Mouse (Mus musculus) heart, embryonic 16.5 days (tissue): ENCODE data around the gene Bmf. TPM values are rescaled to one million over a fixed set of nuclear protein-coding genes. Genes with fewer than 3 reads are reported as not detected.

Experiments used
- ATAC-seq: fragments of 200-750 bp; cut with Nextera tagmentation; replicated peaks from 2 replicates; pipeline ENCODE4 v1.8.0; 2017; ENCODE audit warnings: moderate number of reproducible peaks; ENCODE audit not compliant: insufficient read depth, low FRiP score; ENCODE audit errors: extremely low read depth
- H3K27ac ChIP-seq: fragments of 300-500 bp; sonication (generic); 2 replicates; pipeline ENCODE4 v1.5.1; 2014; ENCODE audit warnings: mild to moderate bottlenecking, low read length, control low read depth, moderate library complexity
- H3K27me3 ChIP-seq: fragments of 300-500 bp; sonication (generic); 2 replicates; pipeline ENCODE4 v1.6.1; 2014; ENCODE audit warnings: low read length, mixed read lengths; ENCODE audit not compliant: control insufficient read depth, insufficient read depth
- H3K36me3 ChIP-seq: fragments of 300-500 bp; sonication (generic); 2 replicates; pipeline ENCODE4 v1.6.1; 2014; ENCODE audit not compliant: control insufficient read depth, insufficient read depth
- H3K4me1 ChIP-seq: fragments of 300-500 bp; sonication (generic); 2 replicates; pipeline ENCODE4 v1.6.1; 2014; ENCODE audit warnings: low read length, mixed read lengths; ENCODE audit not compliant: control insufficient read depth, insufficient read depth
- H3K4me2 ChIP-seq: fragments of 300-500 bp; sonication (generic); 2 replicates; pipeline ENCODE4 v1.6.1; 2014; ENCODE audit warnings: low read depth, mild to moderate bottlenecking, control low read depth, low read length
- H3K4me3 ChIP-seq: fragments of 300-500 bp; sonication (generic); 2 replicates; pipeline ENCODE4 v1.5.1; 2014; ENCODE audit warnings: mild to moderate bottlenecking, control low read depth, low read length
- H3K9ac ChIP-seq: fragments of 300-500 bp; sonication (generic); 2 replicates; pipeline ENCODE4 v1.6.1; 2014; ENCODE audit warnings: low read length, control low read depth
- H3K9me3 ChIP-seq: fragments of 300-500 bp; sonication (generic); replicated peaks from 2 replicates; pipeline ENCODE4 v1.6.1; 2016; ENCODE audit warnings: low read length; ENCODE audit not compliant: control insufficient read depth
- WGBS: fragments of 180-500 bp; shearing (Covaris S2); extraction: QIAGEN DNeasy Blood & Tissue Kit; methylation state at CpG from one replicate; pipeline ENCODE4 v1.1.7; 2014; 5-methylcytosine and 5-hydroxymethylcytosine counted together
- polyA plus RNA-seq: library from polyadenylated mRNA; unstranded; fragments of >200 nt; fragmentation: Nextera tagmentation; extraction: Ambion mirVana; gene quantifications from 2 replicates; pipeline ENCODE4 v1.2.1, GENCODE M21; 2015

The Bmf gene
- polyA plus RNA-seq, 1 experiment from 2014 or later, result 1.8 TPM

DNA sequence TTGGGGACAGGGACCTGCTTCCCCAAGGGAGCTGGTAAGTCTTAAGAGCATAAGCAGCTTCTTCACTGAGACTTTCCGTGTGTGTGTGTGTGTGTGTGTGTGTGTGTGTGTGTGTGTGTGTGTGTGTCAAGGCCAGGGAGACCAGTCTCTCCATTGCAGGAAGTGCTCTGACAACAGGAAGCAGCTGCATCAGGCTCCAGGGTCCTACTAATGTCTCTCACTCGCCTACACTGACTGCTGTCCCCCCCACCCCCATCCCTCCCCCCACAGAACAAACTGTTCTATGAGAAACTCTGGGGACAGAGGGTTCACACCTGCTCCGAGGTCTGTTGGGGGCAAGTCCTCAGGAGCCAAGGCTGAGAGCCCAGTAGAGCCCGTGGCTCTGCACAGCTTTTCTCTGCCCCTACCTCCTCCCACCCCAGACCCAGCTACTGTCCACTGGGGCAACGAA lies 58.2 kb downstream of the Bmf start:
- ATAC-seq, result peak; percentile 46; the same call in 1 of the 2 replicates
- WGBS, result 50% methylated on average over 5 of the region's 5 CpGs
- H3K27me3 ChIP-seq, result no peaks in the 10 kb centered on the region
- no peaks in the 10 kb centered on the region for H3K36me3 ChIP-seq
- no peak overlapping the region for H3K4me2 ChIP-seq
- no peak overlapping the region for H3K4me3 ChIP-seq
- peaks cover 5% of the 10 kb centered on the region; the same call in 1 of the 2 replicates for H3K9me3 ChIP-seq
- peak overlapping the region; percentile 73 for H3K27ac ChIP-seq
- peaks cover 21% of the 10 kb centered on the region for H3K4me1 ChIP-seq
- peak overlapping the region; percentile 29; the same call in 1 of the 2 replicates for H3K9ac ChIP-seq

- peak; percentile 11; the same call in 1 of the 2 replicates for ATAC-seq
- Histone ChIP-seq H3K4me2 (0 out of 2 replicates have a peak overlapping the region, but pooled peaks have one; percentile 4), H3K4me3 (no peak overlapping the region), H3K27me3 (no peaks in the 10 kb centered on the region), H3K4me1 (peaks cover 21% of the 10 kb centered on the region), H3K9me3 (peaks cover 5% of the 10 kb centered on the region; the same call in 1 of the 2 replicates), H3K9ac (peak overlapping the region; percentile 39), H3K36me3 (no peaks in the 10 kb centered on the region), H3K27ac (peak overlapping the region; percentile 62)
- 24% methylated on average over 12 of the region's 12 CpGs for WGBS
Measured at GRCm38 (mm10) chr2:118490241-118491091, 59.0 kb downstream of the Bmf start.

DNA sequence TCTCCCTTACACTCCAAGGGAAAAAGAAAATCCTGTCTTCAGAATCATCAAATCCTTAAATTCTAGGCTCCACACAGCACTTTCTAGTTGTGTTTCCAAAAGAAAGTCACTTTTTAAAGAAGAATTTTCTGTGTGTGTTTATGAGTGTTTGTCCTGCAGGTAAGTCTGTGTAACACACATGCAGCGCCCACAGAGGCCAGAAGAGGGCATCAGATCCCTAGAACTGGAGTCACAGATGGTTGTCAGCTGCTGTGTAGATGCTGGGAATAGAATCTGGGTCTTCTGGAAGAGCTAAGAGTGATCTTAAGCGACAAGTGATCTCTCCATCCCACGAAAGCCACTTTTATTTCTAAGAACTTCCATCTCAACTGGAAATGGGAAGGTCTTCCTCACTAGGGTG lies 61.7 kb downstream of the Bmf start:
- WGBS, result 68% methylated on average over 3 of the region's 3 CpGs
- no peaks in the 10 kb centered on the region for H3K27me3 ChIP-seq
- peaks cover 5% of the 10 kb centered on the region; the same call in 1 of the 2 replicates for H3K9me3 ChIP-seq
- no peak overlapping the region for H3K27ac ChIP-seq
- no peak overlapping the region for H3K4me2 ChIP-seq
- no peaks in the 10 kb centered on the region for H3K36me3 ChIP-seq
- peaks cover 21% of the 10 kb centered on the region for H3K4me1 ChIP-seq
- H3K4me3 ChIP-seq, result no peak overlapping the region
- ATAC-seq, result no peak
- no peak overlapping the region for H3K9ac ChIP-seq

DNA sequence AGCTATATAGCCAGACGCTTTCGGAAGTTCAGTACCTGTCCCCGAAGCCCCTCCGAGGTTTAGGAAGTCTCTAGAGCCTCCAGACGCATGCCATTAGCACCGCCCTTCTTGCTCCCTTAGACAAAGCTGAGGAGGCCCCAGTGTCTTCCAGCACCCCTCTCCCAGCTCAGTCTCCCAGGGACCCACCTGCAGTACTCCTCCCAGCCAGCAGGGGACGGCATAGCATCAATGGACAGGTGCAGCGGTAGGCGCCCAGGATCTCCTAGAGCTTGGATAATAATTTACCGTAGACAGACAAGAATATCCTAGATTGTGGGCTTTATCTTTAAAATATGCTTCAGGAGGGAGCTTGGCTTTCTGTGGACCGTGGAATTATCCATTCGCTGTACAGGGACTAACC lies 62.6 kb downstream of the Bmf start:
- WGBS, result 16% methylated on average over 12 of the region's 12 CpGs
- Histone ChIP-seq H3K27me3 (no peaks in the 10 kb centered on the region), H3K27ac (no peak overlapping the region), H3K4me1 (peaks cover 21% of the 10 kb centered on the region), H3K9ac (no peak overlapping the region), H3K9me3 (peaks cover 5% of the 10 kb centered on the region; the same call in 1 of the 2 replicates), H3K36me3 (no peaks in the 10 kb centered on the region), H3K4me2 (0 out of 2 replicates have a peak overlapping the region, but pooled peaks have one; percentile 8), H3K4me3 (no peak overlapping the region)
- ATAC-seq, result 0 out of 2 replicates have a peak, but pooled peaks have one; percentile 12

- Histone ChIP-seq H3K9ac (no peak overlapping the region), H3K9me3 (peaks cover 5% of the 10 kb centered on the region; the same call in 1 of the 2 replicates), H3K4me2 (no peak overlapping the region), H3K36me3 (no peaks in the 10 kb centered on the region), H3K4me3 (no peak overlapping the region), H3K4me1 (peaks cover 7% of the 10 kb centered on the region), H3K27me3 (no peaks in the 10 kb centered on the region), H3K27ac (no peak overlapping the region)
- 75% methylated on average over 3 of the region's 3 CpGs for WGBS
- no peak for ATAC-seq
Measured at GRCm38 (mm10) chr2:118485415-118485814, 64.1 kb downstream of the Bmf start.

GRCm38 (mm10) chr2:118484386-118484898 lies 65.0 kb downstream of the Bmf start:
- no peak overlapping the region for H3K9ac ChIP-seq
- peaks cover 5% of the 10 kb centered on the region; the same call in 1 of the 2 replicates for H3K9me3 ChIP-seq
- H3K27ac ChIP-seq, result no peak overlapping the region
- ATAC-seq, result no peak
- H3K4me3 ChIP-seq, result no peak overlapping the region
- no peaks in the 10 kb centered on the region for H3K36me3 ChIP-seq
- H3K4me2 ChIP-seq, result no peak overlapping the region
- no peaks in the 10 kb centered on the region for H3K4me1 ChIP-seq
- 78% methylated on average over 9 of the region's 9 CpGs for WGBS
- no peaks in the 10 kb centered on the region for H3K27me3 ChIP-seq

- H3K9ac ChIP-seq, result no peak overlapping the region
- H3K27ac ChIP-seq, result no peak overlapping the region
- peaks cover 3% of the 10 kb centered on the region; the same call in 1 of the 2 replicates for H3K9me3 ChIP-seq
- H3K36me3 ChIP-seq, result no peaks in the 10 kb centered on the region
- ATAC-seq, result no peak
- H3K4me2 ChIP-seq, result no peak overlapping the region
- H3K4me1 ChIP-seq, result peaks cover 9% of the 10 kb centered on the region
- WGBS, result 72% methylated on average over 5 of the region's 5 CpGs
- no peak overlapping the region for H3K4me3 ChIP-seq
- no peaks in the 10 kb centered on the region for H3K27me3 ChIP-seq
Measured at GRCm38 (mm10) chr2:118483032-118483431, 66.5 kb downstream of the Bmf start.

- Histone ChIP-seq H3K36me3 (peaks cover 12% of the 10 kb centered on the region), H3K4me2 (no peak overlapping the region), H3K27me3 (no peaks in the 10 kb centered on the region), H3K4me3 (no peak overlapping the region), H3K9me3 (no peaks in the 10 kb centered on the region), H3K27ac (no peak overlapping the region), H3K9ac (no peak overlapping the region), H3K4me1 (peaks cover 12% of the 10 kb centered on the region)
- 86% methylated on average over 7 of the region's 7 CpGs for WGBS
- no peak for ATAC-seq
Measured at GRCm38 (mm10) chr2:118480886-118481285, 68.6 kb downstream of the Bmf start.

- peak within 1 kb of the TSS; percentile 92 for H3K4me2 ChIP-seq
- no peaks in the 10 kb centered on the region for H3K9me3 ChIP-seq
- H3K4me3 ChIP-seq, result peak within 1 kb of the TSS; percentile 100
- H3K27ac ChIP-seq, result peak within 1 kb of the TSS; percentile 87
- peaks cover 21% of the 10 kb centered on the region for H3K36me3 ChIP-seq
- peak within 1 kb of the TSS; percentile 99 for H3K9ac ChIP-seq
- peak; percentile 93 for ATAC-seq
- under 1% methylated on average over 35 of the region's 35 CpGs for WGBS
- H3K4me1 ChIP-seq, result peaks cover 12% of the 10 kb centered on the region
- H3K27me3 ChIP-seq, result no peaks in the 10 kb centered on the region
Measured at GRCm38 (mm10) chr2:118479550-118479909, 70.0 kb downstream of the Bmf start, which contains the start of gene Srp14. Gene Srp14 (minus strand): TSS chr2:118479711.
